Mouse (Mus musculus) myocyte (in vitro differentiated cells): ENCODE measurements around the gene Agmat. TPM values are rescaled to one million over a fixed set of nuclear protein-coding genes. Genes with fewer than 3 reads are reported as not detected.

Experiments
- H3K27me3 ChIP-seq: one replicate; pipeline ENCODE4 v1.6.1; 2011; ENCODE audit not compliant: control insufficient read depth, insufficient read depth, insufficient read length
- H3K36me3 ChIP-seq: one replicate; pipeline ENCODE4 v1.6.1; 2011; ENCODE audit not compliant: control insufficient read depth, insufficient read depth
- H3K4me2 ChIP-seq: one replicate; pipeline ENCODE4 v1.6.1; 2011; ENCODE audit warnings: low read depth, control low read depth
- H3K4me3 ChIP-seq: one replicate; pipeline ENCODE4 v1.5.1; 2011; ENCODE audit warnings: mild to moderate bottlenecking, control low read depth, moderate library complexity
- H3K79me2 ChIP-seq: one replicate; pipeline ENCODE4 v1.6.1; 2011; ENCODE audit not compliant: control insufficient read depth, insufficient read depth
- H3ac ChIP-seq: one replicate; pipeline ENCODE4 v1.6.1; 2011; ENCODE audit not compliant: control insufficient read depth, insufficient read length
- CEBPB ChIP-seq: IDR thresholded peaks from 2 replicates; pipeline ENCODE4 v1.6.1; 2011; ENCODE audit warnings: mild to moderate bottlenecking, moderate library complexity; ENCODE audit not compliant: poor library complexity, insufficient read depth, severe bottlenecking
- E2F4 ChIP-seq: IDR thresholded peaks from one replicate; pipeline ENCODE4 v1.6.1; 2011; ENCODE audit warnings: mild to moderate bottlenecking, control low read depth, moderate library complexity; ENCODE audit not compliant: insufficient read depth
- MAX ChIP-seq: IDR thresholded peaks from one replicate; pipeline ENCODE4 v1.6.1; 2011; ENCODE audit warnings: low read depth, mild to moderate bottlenecking, control low read depth
- MYOD1 ChIP-seq, 3 experiments: IDR thresholded peaks; one replicate each; pipeline ENCODE4 v1.6.1; 2011; ENCODE audit warnings: control low read depth in 2 of 3, low read depth in 2 of 3, mild to moderate bottlenecking in 2 of 3, moderate library complexity in 1 of 3; ENCODE audit not compliant: insufficient read length in 2 of 3, control insufficient read depth in 1 of 3
- MYOG ChIP-seq, 3 experiments: IDR thresholded peaks; one replicate each; pipeline ENCODE4 v1.6.1; 2011; ENCODE audit warnings: control low read depth in 2 of 3, low read depth in 2 of 3, mild to moderate bottlenecking in 2 of 3; ENCODE audit not compliant: insufficient read length in 2 of 3, control insufficient read depth in 1 of 3, insufficient read depth in 1 of 3
- POLR2A ChIP-seq: IDR thresholded peaks from one replicate; pipeline ENCODE4 v1.6.1; 2011; ENCODE audit warnings: low read depth, mild to moderate bottlenecking, control low read depth, moderate library complexity; ENCODE audit not compliant: insufficient read length
- POLR2AphosphoS2 ChIP-seq: IDR thresholded peaks from one replicate; pipeline ENCODE4 v1.6.1; 2011; ENCODE audit warnings: low read depth, control low read depth; ENCODE audit not compliant: insufficient read length
- REST ChIP-seq: IDR thresholded peaks from one replicate; pipeline ENCODE4 v1.6.1; 2011; ENCODE audit warnings: mild to moderate bottlenecking, control low read depth, moderate library complexity; ENCODE audit not compliant: insufficient read depth, insufficient read length
- SRF ChIP-seq: IDR thresholded peaks from one replicate; pipeline ENCODE4 v1.6.1; 2011; ENCODE audit warnings: low read depth; ENCODE audit not compliant: control insufficient read depth, insufficient read length
- TCF12 ChIP-seq: IDR thresholded peaks from one replicate; pipeline ENCODE4 v1.6.1; 2011; ENCODE audit warnings: mild to moderate bottlenecking, control low read depth; ENCODE audit not compliant: poor library complexity, insufficient read depth, severe bottlenecking
- TCF3 ChIP-seq: IDR thresholded peaks from one replicate; pipeline ENCODE4 v1.6.1; 2011; ENCODE audit warnings: low read depth, control low read depth; ENCODE audit not compliant: insufficient read length
- USF1 ChIP-seq: IDR thresholded peaks from one replicate; pipeline ENCODE4 v1.6.1; 2011; ENCODE audit warnings: low read depth, mild to moderate bottlenecking, control low read depth, moderate library complexity
- polyA plus RNA-seq: library from polyadenylated mRNA; unstranded; fragments of >200 nt; fragmentation: generic; extraction: Trizol; gene quantifications from one replicate; pipeline ENCODE4 v1.2.1, GENCODE M21; 2012; ENCODE audit warnings: missing spikeins

The Agmat gene
- polyA plus RNA-seq, 1 experiment, result 0.72 TPM

DNA sequence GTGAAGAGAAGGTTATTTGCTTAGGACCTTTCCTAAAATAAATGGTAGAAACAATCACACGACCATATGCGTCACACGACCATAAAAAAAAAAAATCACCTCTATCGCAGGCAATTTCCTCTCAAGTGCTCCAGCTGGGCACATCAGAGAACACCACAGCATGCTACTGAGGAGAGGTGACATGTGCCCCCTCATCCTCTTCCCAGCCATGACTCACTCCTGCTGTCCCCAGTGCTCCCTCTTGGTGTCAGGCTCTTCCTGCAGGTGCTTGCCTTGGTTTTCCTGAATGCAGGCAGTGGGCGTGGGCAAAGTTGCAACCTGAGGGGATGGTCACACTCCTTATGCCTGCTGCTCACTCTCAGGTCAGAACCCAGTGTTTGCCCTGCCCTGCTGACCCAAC lies 38.4 kb downstream of the Agmat start:
- H3K4me3 ChIP-seq, result no peak overlapping the region
- H3K36me3 ChIP-seq, result peaks cover 10% of the 10 kb centered on the region
- no peaks in the 10 kb centered on the region for H3K27me3 ChIP-seq
- TF ChIP-seq TCF12 (no peak), MYOD1 (IDR thresholded peaks at IDR 0.05; ENCODE audit: control insufficient read depth in 1 of 3, insufficient read length in 2 of 3, low read depth in 2 of 3) (no peak), MYOG (IDR thresholded peaks at IDR 0.05; ENCODE audit: control insufficient read depth in 1 of 3, insufficient read depth in 1 of 3, insufficient read length in 2 of 3, low read depth in 2 of 3) (no peak), CEBPB (no peak), REST (no peak), SRF (no peak)
- H3K79me2 ChIP-seq, result peaks cover 1% of the 10 kb centered on the region
- H3ac ChIP-seq, result no peak overlapping the region
- H3K4me2 ChIP-seq, result no peak overlapping the region

DNA sequence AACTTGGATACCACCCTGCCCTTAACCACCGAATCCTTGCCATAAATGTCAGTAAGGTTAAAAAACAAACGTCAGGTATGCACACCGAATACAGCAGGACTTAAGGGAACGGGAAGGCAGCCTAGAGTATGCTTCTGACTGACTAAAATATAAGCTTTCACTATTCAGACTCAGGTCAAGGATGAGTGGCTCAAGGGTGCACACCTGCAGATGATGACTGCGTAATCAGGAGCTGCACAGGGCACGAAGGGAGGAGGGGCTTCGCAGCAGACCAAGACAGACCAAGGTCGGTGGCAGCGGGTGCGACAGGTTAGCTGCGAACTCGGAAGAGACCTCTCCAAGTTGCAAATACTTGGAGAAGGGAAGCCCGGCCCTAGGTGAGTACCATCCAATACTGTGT lies 39.7 kb downstream of the Agmat start:
- peaks cover 3% of the 10 kb centered on the region for H3K79me2 ChIP-seq

DNA sequence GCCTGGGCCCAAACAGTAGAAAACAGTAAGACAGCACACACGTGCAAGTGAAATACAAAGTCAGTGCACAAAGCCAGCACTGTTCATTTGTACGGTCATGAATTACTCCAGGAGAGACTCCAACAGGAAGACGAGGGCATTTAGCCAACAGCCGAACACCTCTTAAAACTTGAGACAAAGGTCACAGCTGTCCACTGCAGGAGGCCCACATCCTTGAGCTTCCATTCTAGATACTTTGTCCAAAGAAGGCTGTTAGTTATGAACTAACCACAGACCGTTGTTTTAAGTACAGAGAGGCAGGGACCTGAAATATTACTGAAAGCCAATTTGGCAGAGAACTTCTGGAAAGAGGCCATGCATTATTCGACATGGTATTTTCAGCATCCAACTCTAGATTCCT lies 40.6 kb downstream of the Agmat start:
- TF ChIP-seq POLR2AphosphoS2, result no peak
- peak in 1 of 3 experiments; percentile 27 for TF ChIP-seq MYOG (IDR thresholded peaks at IDR 0.05; ENCODE audit: control insufficient read depth in 1 of 3, insufficient read depth in 1 of 3, insufficient read length in 2 of 3, low read depth in 2 of 3)
- no peak for TF ChIP-seq E2F4
- peak in 1 of 3 experiments; percentile 22 for TF ChIP-seq MYOD1 (IDR thresholded peaks at IDR 0.05; ENCODE audit: control insufficient read depth in 1 of 3, insufficient read length in 2 of 3, low read depth in 2 of 3)
- Histone ChIP-seq H3ac (no peak overlapping the region), H3K79me2 (peaks cover 3% of the 10 kb centered on the region), H3K27me3 (no peaks in the 10 kb centered on the region), H3K4me2 (no peak overlapping the region), H3K36me3 (peaks cover 4% of the 10 kb centered on the region), H3K4me3 (no peak overlapping the region)

More for the DNA sequence above, 39.7 kb downstream of the Agmat start:
- H3K36me3 ChIP-seq, result peaks cover 4% of the 10 kb centered on the region
- no peaks in the 10 kb centered on the region for H3K27me3 ChIP-seq
- no peak overlapping the region for H3K4me3 ChIP-seq
- no peak for TF ChIP-seq POLR2AphosphoS2
- TF ChIP-seq SRF, result no peak
- TF ChIP-seq REST, result no peak
- TF ChIP-seq USF1, result no peak
- no peak for TF ChIP-seq TCF3
- TF ChIP-seq MYOG (IDR thresholded peaks at IDR 0.05; ENCODE audit: control insufficient read depth in 1 of 3, insufficient read depth in 1 of 3, insufficient read length in 2 of 3, low read depth in 2 of 3), result no peak
- no peak for TF ChIP-seq POLR2A
- TF ChIP-seq MYOD1 (IDR thresholded peaks at IDR 0.05; ENCODE audit: control insufficient read depth in 1 of 3, insufficient read length in 2 of 3, low read depth in 2 of 3), result no peak
- H3K4me2 ChIP-seq, result no peak overlapping the region
- H3ac ChIP-seq, result no peak overlapping the region

DNA sequence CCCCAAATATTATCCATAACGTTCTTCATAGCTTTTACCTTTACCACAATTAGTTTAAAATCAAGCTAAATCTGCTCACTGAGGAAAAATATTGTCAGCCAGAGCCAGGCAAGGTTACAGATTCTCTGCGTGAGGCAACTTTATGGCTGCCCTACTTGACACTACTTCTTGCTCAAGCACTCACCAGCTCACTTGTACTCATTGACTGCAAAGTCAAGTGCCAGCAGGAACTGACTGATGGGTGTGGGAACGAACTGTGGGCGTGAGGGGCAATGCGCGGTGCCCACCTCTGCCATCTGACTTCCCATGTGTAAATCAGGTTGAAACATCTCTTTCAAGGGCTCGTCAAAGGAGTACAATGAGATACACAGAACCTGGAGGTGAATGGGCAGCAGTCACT lies 41.0 kb downstream of the Agmat start:
- Histone ChIP-seq H3K27me3 (no peaks in the 10 kb centered on the region), H3K4me2 (no peak overlapping the region), H3K36me3 (peaks cover 4% of the 10 kb centered on the region), H3ac (no peak overlapping the region), H3K79me2 (peaks cover 3% of the 10 kb centered on the region), H3K4me3 (no peak overlapping the region)
- TF ChIP-seq MYOG (IDR thresholded peaks at IDR 0.05; ENCODE audit: control insufficient read depth in 1 of 3, insufficient read depth in 1 of 3, insufficient read length in 2 of 3, low read depth in 2 of 3) (no peak), POLR2AphosphoS2 (no peak), USF1 (no peak), MYOD1 (IDR thresholded peaks at IDR 0.05; ENCODE audit: control insufficient read depth in 1 of 3, insufficient read length in 2 of 3, low read depth in 2 of 3) (no peak), TCF3 (no peak), CEBPB (no peak), MAX (no peak)

DNA sequence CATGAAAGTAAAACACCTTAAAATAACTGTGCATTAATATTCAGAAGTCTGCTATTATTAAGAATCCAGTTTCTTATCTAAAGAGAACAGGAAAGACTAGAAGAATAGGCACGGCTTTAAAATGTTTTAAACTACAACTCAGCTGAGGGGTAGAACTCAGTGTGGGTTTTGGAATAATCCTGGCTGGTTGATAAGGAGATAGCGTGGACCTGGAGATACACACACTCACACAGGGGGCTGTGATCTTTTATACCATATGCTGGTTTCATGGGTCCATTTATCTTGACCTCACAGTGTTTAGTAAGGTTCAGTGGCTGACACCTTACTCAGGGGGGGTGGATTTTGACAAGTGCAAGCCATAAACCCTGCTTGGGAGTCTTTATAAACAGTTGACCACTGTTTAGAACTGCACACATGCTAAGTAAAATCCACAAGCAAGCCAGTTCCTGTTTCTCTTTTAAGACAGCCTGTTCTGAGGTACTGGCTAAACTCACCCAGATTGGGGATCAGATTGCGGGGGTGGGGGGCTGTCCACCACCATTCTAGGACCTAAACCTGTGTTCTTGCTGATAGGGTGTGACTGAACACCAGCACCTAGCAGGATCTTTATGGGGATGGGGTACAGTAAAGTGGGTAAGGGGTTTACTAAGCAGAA lies 43.2 kb downstream of the Agmat start:
- Histone ChIP-seq H3ac (peak overlapping the region; percentile 95), H3K27me3 (no peaks in the 10 kb centered on the region), H3K36me3 (peaks cover 4% of the 10 kb centered on the region), H3K4me2 (peak overlapping the region; percentile 95), H3K4me3 (peak overlapping the region; percentile 35), H3K79me2 (peaks cover 5% of the 10 kb centered on the region)
- TF ChIP-seq USF1 (no peak), MYOD1 (IDR thresholded peaks at IDR 0.05; ENCODE audit: control insufficient read depth in 1 of 3, insufficient read length in 2 of 3, low read depth in 2 of 3) (no peak), TCF3 (no peak), POLR2AphosphoS2 (no peak), TCF12 (no peak), REST (no peak), MAX (no peak), POLR2A (no peak), CEBPB (no peak), E2F4 (no peak), SRF (no peak)
